Mouse (Mus musculus): Measurements from ENCODE around the gene Rps21.
A peak's percentile ranks its signal among the peaks of the same experiment; 100 is the strongest.
"Not testable (repeated sequence)": the region's sequence is repeated elsewhere in the genome, so short reads cannot be mapped to it uniquely, and the experiment has no call there.

Gene Rps21

DNA sequence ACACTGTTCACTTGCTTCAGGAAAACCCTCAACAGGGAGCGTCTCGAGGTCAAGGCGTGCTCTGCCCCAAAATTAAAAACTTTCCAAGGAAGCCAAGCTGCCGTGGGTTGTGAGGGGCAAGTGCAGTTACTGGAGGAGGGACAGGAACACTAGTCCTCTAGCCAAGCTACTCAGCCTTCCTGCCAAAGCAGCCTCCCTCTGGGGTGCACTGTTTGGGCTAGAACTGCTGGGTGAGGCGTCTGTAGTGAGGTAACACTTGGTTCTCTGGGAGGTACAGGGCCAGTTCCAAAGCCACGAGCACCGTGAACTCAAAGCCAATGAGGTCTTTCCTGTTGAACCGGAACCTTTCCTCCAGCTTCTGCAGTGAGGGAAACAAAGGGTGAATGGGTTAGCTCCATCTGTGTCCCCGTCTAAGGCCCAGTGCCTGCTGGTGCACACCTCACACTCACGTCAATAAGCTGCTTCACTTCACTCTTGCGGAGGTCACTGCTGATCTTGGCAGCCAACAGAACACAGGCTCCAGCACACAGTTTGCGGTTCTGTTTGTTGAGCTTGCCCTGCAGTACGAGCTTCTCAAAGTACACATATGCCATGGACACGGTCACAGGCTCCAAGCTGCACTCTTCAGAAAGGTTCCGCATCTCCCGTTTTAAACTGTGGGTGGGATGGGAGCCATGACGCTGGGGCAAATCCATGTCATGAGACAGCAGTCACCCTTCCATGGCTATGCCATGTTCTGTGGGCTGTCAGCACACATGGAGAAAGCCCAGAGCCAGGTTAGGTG, 2.8 kb downstream of the Rps21 start:
- not testable (repeated sequence) for DNase-seq

- no peak for DNase-seq
Observed at GRCm38 (mm10) chr2:180260610-180261480, 3.7 kb downstream of the Rps21 start.

DNA sequence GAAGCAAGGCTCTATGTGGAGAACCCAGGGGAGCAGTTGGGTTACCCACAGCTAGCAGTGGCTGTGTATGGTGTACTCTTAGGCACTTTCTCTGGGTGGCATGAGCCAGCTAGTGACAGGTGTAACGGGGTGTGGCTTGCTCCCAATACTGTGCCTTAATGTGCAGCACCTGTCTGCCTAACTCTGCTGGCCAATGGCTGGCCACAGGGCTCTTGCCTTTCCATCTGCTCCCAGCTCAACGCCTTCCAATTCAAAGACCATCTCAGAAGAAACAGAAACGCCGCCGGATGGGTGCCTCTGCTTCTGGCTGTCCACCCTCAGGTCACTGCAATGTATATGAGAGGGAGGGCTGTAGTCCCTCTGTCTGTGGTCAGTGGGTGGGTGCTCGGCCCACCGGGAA, 4.7 kb downstream of the Rps21 start:
- DNase-seq, result no peak

DNA sequence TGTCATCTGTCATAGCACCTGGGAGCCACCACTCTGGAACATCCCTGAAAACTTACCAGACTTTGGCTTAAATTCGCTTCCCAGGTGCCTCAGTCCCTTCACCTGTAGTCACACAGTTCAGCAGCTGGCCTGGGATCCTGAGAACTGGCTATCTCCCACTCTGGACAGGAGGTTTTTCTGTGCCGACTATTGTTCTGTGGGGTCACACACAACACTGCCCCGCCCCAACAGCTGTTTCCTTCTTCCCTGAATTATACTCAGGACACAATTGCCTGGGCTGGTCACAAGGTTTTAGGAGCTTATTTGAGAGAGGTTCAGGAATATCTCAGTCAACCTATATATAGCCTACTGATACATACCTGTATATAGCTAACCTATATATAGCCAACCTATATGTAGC, 5.3 kb downstream of the Rps21 start:
- peak; percentile 61 for DNase-seq

DNA sequence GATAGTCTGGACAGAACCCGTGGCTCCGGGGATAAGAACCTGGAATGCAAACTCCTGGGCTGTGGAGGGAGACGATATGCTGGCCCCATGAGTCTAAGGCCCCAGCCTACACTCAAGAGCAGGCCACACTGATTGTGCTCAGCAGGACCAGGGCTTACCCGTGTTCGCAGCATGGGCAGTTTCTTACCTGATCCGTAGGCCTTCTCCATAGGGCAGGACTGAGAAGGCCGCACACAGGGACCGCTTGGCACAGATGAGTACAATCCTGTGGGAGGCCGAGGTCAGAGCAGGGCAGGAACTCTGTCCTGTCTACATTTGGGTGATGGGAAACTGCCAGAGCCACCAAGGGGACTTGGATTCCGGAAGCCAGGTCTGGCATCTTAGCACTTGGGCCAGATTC, 5.7 kb downstream of the Rps21 start:
- no peak for DNase-seq

DNA sequence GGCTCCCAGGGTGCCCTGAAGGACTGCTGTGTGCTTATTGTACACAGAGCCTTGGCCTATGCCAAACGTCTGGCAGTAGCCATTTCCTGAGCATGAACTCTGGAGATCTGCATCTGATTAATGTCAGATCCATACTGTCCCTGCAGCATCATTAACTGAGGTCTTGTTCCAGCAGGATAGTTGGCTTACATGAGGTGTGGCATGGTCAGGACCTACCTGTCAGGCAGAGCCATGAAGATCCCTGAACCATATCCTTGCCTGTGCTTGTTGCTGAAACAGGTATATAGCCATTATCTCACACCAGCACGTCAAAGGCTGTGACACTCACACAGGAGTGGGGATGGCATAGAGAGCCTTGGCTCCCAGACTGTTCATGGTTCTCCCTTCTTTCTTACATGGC, 10.8 kb downstream of the Rps21 start:
- no peak for DNase-seq

DNA sequence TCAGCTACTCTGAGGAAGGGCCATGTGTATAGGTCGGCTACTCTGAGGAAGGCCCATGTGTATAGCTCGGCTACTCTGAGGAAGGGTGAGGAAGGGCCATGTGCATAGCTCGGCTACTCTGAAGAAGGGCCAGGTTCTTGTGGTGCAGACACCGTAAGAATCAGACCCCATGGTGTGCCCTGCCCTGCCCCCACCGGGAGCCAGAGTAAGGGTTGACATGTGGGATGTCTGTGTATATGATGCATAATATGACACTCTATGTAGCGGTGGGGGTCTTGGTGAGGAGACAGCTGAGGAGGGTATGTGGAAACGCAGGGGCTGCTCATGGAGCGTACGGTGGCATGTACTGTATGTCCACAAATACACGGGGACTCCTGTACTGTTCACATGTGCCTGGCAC, 12.2 kb downstream of the Rps21 start:
- no peak for DNase-seq

DNA sequence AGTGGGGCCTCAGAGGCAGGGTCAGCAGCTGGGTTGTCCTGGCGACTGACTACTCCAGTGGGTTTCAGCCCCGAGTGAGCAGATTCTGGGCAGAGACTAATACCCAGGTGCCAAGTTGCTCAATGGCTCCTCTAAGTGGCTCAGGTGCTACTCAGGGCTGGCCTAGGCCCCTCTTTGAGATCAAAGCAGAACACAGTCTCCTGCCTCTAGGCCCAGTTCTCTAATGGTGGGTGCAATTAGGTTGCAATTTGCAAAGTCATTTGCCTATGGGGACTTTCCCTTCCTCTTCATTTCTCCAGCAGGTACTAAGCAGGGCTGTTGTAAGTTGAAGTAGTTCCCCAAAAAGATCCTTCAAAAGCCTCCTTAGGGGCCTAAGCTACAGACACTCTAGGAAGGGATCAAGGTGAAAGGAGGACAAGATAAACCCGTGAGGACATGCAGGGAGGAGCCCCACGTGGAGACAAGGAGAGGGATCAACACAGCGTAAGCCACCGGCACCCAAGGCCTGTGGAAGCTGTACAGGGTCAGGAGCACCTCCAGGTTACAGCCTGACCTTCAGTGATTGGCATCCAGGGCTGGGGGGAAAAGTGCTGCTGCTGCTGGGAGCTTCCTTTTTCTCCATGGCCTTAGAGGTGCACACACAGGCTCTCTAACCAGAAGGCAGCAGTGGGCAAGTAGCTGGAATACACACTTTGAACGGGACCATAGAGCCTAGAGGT, 13.5 kb downstream of the Rps21 start:
- DNase-seq, result peak; percentile 64

DNA sequence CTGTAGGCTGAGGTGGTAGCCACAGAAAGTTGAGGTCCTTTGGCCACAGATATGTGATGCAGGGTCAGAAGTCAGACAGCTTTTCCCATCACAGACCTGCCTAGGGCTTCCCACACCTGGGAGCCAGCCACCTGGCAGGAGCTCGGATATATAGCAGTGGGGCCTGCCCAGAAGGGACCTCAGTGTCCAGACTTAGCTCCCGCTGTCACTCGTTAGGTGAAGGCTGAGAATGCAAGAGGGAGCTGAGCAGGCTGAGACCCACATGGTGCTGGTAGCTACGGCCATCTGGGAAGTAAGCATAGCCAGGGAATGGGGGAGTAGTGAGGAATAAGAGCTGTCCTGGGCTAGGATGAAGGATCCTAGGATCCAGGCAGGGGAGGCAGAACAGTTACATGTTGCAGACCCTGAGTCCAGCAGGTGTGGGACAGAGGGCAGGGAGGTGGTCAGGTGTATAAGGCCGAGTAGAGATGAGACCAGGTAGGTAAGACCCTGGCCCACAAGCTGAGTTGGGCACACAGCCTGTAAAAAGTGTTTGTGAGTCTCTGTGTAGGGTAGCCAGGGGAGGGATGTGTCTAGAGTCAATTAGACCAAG, 14.7 kb downstream of the Rps21 start:
- no peak for DNase-seq

DNA sequence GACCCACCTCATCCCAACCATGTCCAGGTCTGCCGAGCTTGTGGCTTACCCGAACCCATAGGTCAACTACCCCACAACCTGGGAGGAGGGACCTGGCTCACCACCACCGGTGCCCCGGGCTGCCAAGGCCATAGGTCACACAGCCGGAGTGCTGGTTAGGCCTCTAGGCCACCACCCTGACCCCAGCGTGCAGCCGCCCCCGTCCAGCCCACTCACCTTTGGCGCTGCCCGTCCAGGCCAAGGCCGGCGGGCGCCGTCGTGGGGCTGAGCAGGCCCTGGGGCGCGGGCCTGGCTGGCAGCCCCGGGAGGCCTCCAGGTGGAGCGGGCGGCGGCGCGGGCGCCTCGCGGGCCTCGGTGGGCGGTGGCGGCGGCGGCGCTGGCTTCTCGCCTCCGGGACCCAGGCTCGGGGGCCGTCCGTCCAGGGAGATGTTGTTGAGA, 15.7 kb downstream of the Rps21 start:
- peak; percentile 57 for DNase-seq

DNA sequence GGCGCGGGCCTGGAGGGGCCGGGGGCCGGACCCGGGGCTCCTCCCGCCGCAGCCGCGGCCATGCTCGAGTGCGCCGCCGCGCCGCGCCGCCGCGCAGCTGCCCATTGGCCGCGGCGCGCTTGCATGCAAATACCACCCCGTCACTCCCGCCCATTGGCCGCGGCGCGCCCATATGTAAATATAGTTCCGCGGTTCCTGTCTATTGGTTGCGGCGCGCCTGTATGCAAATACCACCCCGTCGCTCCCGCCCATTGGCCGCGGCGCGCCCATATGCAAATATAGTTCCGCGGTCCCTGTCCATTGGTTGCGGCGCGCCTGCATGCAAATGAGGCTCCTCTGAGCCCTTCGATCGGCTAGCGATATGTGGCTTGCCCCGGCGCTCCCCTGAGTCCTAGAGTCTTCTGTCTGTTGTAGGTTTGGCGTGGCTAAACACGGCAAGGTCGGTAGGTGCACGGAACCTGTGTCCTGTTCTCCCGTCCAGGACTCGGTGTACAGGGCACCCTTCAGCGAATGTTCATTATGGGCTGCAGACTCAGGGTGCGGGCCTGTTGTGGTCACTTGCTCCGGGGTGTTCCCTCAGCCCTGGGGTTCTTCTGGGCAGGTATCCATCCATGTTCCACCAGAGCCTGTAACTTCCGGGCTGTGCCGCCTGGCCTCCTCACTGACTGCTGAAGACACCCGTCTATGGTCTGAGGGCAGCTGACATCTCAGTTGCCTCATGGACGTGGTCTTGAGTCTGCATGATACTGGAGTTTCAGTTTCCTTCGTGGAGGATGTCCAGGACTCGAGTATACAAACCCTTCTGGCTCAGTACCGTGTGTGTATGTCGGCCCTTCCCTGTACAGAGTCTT, 16.4 kb downstream of the Rps21 start, which contains the start of gene Cables2:
Cables2 (minus strand) TSS at position 103 of the 851 bp plus-strand sequence.
- peak; percentile 96 for DNase-seq

DNA sequence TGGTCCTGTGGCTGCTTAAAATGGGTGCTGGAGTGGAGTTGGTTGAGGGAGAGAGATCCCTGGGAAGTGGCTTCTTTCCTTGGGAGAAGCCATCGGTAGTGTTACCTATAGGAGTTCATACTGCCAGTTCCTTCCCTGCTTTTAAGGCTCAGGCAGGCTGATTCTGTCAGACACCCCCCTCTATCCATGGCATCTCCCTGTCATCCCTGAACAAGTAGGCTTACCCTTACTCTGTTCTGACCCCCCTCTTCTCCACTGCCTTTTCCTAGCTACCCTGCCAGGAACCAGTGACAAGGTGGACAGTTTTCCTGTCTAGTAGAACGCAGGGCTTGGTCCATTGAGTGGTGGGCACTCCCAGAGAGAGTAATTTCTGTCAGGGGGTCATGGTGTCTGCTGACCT, 17.3 kb downstream of the Rps21 start:
- no peak for DNase-seq

DNA sequence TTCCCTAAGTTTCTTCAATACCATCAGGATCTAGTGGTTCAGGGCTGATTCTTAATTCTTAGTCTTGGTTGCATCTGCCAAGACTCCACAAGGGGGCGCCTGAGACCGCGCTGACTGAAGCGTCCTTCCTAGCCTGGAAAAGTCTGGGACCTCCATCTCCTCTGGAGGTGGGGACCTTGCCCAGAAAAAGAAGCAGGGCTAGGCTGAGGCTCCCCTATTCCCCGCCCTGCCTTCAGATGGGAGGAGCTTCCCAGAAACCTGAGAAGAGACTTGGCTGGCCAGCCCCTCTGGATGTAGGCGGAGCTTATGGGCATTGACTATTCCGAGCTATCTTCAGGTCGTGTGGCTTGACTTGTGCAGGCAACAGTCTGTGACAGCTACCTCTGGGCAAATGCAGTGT, 18.7 kb downstream of the Rps21 start:
- peak; percentile 96 for DNase-seq

- DNase-seq, result no peak
Observed at GRCm38 (mm10) chr2:180276385-180276784, 19.2 kb downstream of the Rps21 start.

DNA sequence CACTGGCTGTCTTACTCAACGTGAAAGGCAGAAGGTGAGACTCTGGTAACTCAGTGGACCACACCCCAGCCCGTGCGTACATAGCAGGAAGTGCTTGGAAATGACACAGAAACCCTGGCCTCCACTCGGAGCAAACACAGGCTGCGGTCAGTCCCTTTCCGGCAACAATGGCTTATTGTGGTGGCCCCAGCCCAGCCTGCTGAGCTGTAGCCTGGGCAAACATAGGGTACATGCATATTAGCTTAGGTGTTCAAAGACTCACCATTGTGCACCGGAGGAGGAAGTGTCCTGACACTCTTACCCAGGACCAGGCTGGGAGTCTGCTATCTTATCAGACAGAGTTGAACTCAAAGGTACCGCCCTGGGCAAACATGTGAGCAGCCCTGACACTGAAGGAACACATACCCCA, 19.7 kb downstream of the Rps21 start:
- DNase-seq, result peak; percentile 56

DNA sequence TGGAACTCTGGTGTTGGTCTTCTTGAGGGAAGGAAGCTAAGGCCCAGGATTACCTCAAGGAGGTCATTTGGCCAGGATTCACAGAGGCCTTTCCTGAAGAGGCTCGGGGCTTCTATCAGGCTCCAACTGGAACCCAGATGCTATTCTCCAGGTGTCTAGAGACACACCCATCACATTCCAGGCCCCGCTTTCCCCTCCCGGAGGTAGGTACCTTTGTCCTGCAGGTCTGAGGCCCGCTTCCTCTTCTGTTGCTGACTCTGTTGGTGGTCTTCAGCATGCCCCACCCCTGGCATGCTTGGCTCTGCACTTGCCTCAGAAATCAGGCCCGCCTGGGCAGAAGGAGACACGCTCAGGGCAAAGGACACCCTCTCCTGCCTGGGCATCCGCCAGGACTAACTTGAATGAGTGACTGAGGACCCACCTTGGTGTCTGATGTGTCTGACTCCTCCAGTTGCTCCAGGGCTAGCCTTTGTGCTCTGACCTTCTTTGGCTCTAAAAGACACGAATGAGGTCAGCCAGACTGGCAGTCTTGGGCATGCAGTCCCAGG, 20.7 kb downstream of the Rps21 start:
- DNase-seq, result no peak

GRCm38 (mm10) chr2:180279321-180279720, 22.1 kb downstream of the Rps21 start:
- DNase-seq, result no peak

DNA sequence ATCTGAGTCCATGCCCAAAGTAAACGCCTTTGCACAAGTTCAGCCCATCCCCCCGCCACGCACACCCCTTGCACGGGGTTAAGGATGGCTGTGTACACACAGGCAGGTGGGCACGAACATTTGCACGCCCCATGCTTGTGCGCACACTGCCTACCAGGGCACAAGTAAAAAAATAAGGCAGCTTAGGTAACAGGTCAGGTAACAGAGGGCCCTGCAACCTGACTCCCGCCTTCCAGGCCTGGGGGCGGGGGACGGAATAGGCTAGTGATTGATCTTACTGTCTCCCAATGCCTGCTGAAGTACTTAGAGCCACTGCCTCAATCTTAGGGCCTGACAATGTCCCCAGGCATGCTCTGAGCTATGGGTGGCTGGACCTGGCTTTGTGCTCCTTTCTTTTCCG, 31.8 kb downstream of the Rps21 start:
- DNase-seq, result no peak

DNA sequence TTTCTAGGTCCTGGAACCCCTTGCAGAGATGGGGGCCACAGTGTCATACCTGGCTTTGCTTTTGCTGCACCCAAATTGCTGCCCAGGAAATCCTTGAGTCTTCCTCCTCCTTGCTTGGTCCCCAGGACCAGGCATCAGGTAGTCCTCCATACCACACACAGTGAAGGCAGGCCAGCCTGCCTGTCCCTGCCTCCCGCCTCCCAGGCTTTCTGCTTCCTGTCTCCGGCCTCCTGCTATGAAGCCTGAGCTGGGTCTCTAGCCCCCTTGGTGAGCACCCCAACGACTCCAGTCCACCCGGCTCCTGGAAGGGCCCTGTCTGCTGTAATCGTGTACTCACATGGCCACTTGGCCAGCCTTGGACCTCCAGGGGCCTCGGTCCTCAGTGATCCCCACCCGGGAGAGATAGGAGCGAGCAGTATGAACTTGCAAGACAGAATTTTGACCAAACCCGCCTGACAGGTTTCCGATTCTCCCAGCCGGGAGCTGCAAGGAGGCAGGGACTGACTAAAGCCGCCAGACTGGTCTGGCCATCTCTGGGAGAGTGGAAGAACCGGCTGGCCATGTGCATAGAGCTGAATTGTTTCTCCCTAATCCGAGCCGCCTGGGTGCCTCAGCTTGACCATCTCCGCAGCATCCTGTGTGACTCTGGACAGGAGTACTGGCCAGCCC, 32.4 kb downstream of the Rps21 start, which contains the start of gene Rbbp8nl:
Rbbp8nl (minus strand) TSS at position 440 of the 669 bp plus-strand sequence.
- DNase-seq, result peak; percentile 70

GRCm38 (mm10) chr2:180290503-180290902, 33.3 kb downstream of the Rps21 start:
- DNase-seq, result no peak

GRCm38 (mm10) chr2:180291566-180291965, 34.4 kb downstream of the Rps21 start:
- DNase-seq, result no peak
